Mouse (Mus musculus) erythroblast, adult 5-6 weeks (primary cell): ENCODE results near the gene Tubg2. TPM values are rescaled to one million over a fixed set of nuclear protein-coding genes. Genes with fewer than 3 reads are reported as not detected.

Source experiments
- ATAC-seq: replicated peaks from 2 replicates; pipeline ENCODE4 v1.8.0; 2016; ENCODE audit warnings: moderate number of reproducible peaks, mild to moderate bottlenecking, moderate TSS enrichment, inconsistent platforms; ENCODE audit not compliant: poor library complexity, low FRiP score, severe bottlenecking
- total RNA-seq, 2 experiments: library from RNA; stranded (forward) in 1 of 2; stranded (reverse) in 1 of 2; fragments of 150-400 nt in 1 of 2; fragments of 200-764, 138-1000 nt in 1 of 2; gene quantifications; 2 replicates each; pipeline versions ENCODE4 v1.2.3 to v1.2.4; 2015 to 2017; ENCODE audit warnings: low replicate concordance in 2 of 2

Tubg2 gene
- total RNA-seq, 2 experiments from 2014 or later: not detected

- no peak for ATAC-seq
Measured at GRCm38 (mm10) chr11:101190913-101191907, 35.5 kb downstream of the Tubg2 start.

DNA sequence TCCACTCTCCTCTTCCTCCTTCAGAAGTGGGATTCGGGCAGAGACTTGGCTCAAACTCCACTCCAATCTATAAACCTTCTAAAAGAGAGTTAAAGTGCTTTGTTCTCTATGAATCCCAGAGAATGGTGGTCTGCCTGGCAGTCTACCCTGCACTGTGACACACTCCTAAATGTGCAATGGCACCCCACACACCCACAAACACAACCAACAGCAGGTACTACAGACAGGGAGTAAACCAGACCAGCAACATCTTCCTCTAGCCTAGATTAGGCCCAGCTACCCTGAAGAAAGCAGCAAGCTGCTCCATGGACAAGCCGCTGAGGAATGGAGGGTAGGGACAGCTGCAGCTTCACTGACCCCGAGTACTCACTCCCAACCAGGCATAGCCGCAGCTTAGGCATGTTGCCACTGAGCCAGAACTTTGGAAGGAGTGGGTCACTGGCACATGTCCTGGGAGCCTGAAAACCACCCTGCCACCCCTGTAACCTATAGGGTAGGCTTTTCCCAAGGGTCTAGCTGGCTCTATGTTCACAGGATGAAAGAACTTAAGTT lies 36.3 kb downstream of the Tubg2 start:
- no peak for ATAC-seq

GRCm38 (mm10) chr11:101192646-101193045 lies 36.9 kb downstream of the Tubg2 start:
- ATAC-seq: no peak

DNA sequence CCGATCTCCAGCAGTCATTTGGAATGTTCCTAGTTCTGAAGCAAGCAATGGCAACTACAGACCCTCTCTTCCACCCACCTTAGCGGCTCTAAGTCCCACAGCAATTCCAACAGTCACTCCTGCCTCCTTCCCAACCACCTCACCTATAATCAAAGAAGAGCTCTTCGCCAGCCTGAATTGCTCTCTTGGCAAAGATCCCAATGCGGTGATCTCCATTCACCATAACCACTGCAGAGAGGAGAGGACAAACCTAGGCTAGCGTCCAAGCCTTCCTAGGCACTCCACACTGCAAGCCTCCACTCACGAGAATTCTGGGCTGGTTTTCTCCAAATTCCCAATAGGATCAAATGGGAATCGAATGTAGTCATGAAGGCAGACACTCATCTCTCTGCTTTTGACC lies 37.4 kb downstream of the Tubg2 start:
- no peak for ATAC-seq

DNA sequence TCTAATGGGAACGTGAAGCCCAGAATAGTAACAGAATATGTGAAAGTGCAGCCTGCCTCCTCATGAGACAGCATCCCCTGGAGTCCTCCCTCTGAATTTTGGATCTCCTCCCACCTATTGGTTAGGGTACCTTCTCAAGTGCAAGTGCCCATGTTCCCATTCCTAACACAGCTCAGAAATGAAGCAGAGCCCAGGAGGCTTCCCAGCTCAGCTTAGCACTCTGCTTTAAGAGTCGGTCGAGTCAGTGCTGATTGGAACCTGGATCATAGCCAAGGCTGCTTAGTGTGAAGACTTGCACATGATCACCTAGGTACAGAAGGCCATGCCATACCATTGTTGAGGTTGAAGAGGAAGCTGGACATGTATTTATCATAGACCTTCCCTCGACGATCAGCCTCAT lies 38.4 kb downstream of the Tubg2 start:
- no peak for ATAC-seq

DNA sequence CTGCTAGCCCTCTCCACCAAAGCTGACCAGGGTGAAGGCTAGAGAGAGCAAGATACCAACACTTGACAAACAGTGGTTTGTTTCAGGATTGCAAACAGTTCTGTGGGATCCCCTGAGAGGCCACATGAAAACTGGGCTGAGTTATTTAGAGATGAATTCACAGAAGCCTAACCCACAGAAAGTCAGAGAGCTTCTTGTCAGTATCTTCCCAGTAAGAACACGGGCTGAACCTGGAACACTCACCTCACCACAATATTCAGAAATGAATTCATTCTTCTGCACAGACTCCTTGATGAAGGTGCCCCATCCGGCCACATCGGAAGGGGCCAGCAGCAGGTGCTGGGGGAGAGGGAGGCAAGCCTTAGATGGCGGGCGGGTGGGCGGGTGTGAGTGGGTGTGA lies 38.9 kb downstream of the Tubg2 start:
- no peak for ATAC-seq

GRCm38 (mm10) chr11:101195101-101195500 lies 39.4 kb downstream of the Tubg2 start:
- no peak for ATAC-seq

GRCm38 (mm10) chr11:101195571-101195970 lies 39.9 kb downstream of the Tubg2 start:
- ATAC-seq: no peak

- ATAC-seq: no peak
Measured at GRCm38 (mm10) chr11:101196175-101196574, 40.5 kb downstream of the Tubg2 start.

DNA sequence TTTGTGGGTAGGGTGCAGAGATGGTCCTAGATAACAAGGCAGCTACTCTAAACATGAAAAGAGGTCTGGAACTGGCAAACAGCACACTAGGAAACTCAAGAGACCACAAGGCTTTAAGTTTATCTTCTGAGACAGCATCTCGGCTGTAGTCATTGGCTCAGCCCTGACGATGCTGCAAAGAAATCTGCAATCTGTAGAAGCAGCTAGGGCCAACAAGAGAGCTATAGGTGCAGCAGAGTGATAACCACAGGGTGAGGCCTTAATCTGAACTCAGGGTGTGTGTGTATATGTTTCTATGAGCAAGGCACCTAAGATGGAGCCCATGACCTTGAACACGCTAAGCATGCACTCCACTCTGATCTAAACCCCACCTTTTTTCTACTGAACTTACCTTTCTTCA lies 43.8 kb downstream of the Tubg2 start:
- ATAC-seq: peak; percentile 48; the same call in 1 of the 2 replicates

- ATAC-seq: peak; percentile 71; the same call in 1 of the 2 replicates
Measured at GRCm38 (mm10) chr11:101200986-101201385, 45.3 kb downstream of the Tubg2 start.

Other genes with a start within 250 kb of the Tubg2 start
- gene Stat3, start 216.4 kb upstream of the Tubg2 start, total RNA-seq (2015; ENCODE audit: low replicate concordance): 16.7 and 43.4 TPM in 2 replicates
- gene Stat3, start 216.4 kb upstream of the Tubg2 start, total RNA-seq (2017; ENCODE audit: low replicate concordance): 37.8 and 51.4 TPM in 2 replicates
- gene Cavin1, start 185.0 kb upstream of the Tubg2 start, total RNA-seq (2015; ENCODE audit: low replicate concordance): 0.63 TPM in 1 of 2 replicates, not detected in the other
- 1.1 TPM in 1 of 2 replicates, not detected in the other for gene Cavin1, start 185.0 kb upstream of the Tubg2 start, total RNA-seq (2017; ENCODE audit: low replicate concordance)
- 487 and 539 TPM in 2 replicates for gene Atp6v0a1, start 146.5 kb upstream of the Tubg2 start, total RNA-seq (2015; ENCODE audit: low replicate concordance)
- 528 and 748 TPM in 2 replicates for gene Atp6v0a1, start 146.5 kb upstream of the Tubg2 start, total RNA-seq (2017; ENCODE audit: low replicate concordance)
- 3.1 and 3.7 TPM in 2 replicates for gene Naglu, start 85.9 kb upstream of the Tubg2 start, total RNA-seq (2015; ENCODE audit: low replicate concordance)
- gene Naglu, start 85.9 kb upstream of the Tubg2 start, total RNA-seq (2017; ENCODE audit: low replicate concordance): 2.0 and 2.8 TPM in 2 replicates
- 2.1 TPM in 1 of 2 replicates, not detected in the other for gene Hsd17b1, start 77.5 kb upstream of the Tubg2 start, total RNA-seq (2015; ENCODE audit: low replicate concordance)
- 1.9 TPM in 1 of 2 replicates, not detected in the other for gene Hsd17b1, start 77.5 kb upstream of the Tubg2 start, total RNA-seq (2017; ENCODE audit: low replicate concordance)
- gene Coasy, start 73.3 kb upstream of the Tubg2 start, total RNA-seq (2015; ENCODE audit: low replicate concordance): 6.7 and 7.5 TPM in 2 replicates
- gene Coasy, start 73.3 kb upstream of the Tubg2 start, total RNA-seq (2017; ENCODE audit: low replicate concordance): 3.8 and 9.6 TPM in 2 replicates
- gene Mlx, start 68.6 kb upstream of the Tubg2 start, total RNA-seq (2015; ENCODE audit: low replicate concordance): 20.5 and 26.9 TPM in 2 replicates
- 18.4 and 23.7 TPM in 2 replicates for gene Mlx, start 68.6 kb upstream of the Tubg2 start, total RNA-seq (2017; ENCODE audit: low replicate concordance)
- gene Psmc3ip, start 60.5 kb upstream of the Tubg2 start, total RNA-seq (2015; ENCODE audit: low replicate concordance): 2.7 and 4.4 TPM in 2 replicates
- gene Psmc3ip, start 60.5 kb upstream of the Tubg2 start, total RNA-seq (2017; ENCODE audit: low replicate concordance): 4.1 and 13.7 TPM in 2 replicates
- gene Retreg3, start 36.0 kb upstream of the Tubg2 start, total RNA-seq (2015; ENCODE audit: low replicate concordance): 35.7 and 40.3 TPM in 2 replicates
- 88.4 and 93.1 TPM in 2 replicates for gene Retreg3, start 36.0 kb upstream of the Tubg2 start, total RNA-seq (2017; ENCODE audit: low replicate concordance)
- 5.6 and 12.5 TPM in 2 replicates for gene Tubg1, start 36.0 kb upstream of the Tubg2 start, total RNA-seq (2015; ENCODE audit: low replicate concordance)
- 8.2 and 10.5 TPM in 2 replicates for gene Tubg1, start 36.0 kb upstream of the Tubg2 start, total RNA-seq (2017; ENCODE audit: low replicate concordance)
- gene Cntnap1, start 14.6 kb downstream of the Tubg2 start, total RNA-seq (2015; ENCODE audit: low replicate concordance): 0.58 and 0.63 TPM in 2 replicates
- 0.17 TPM in 1 of 2 replicates, not detected in the other for gene Cntnap1, start 14.6 kb downstream of the Tubg2 start, total RNA-seq (2017; ENCODE audit: low replicate concordance)
- gene Plekhh3, start 15.4 kb downstream of the Tubg2 start, total RNA-seq (2015; ENCODE audit: low replicate concordance): not detected in 2 replicates
- gene Plekhh3, start 15.4 kb downstream of the Tubg2 start, total RNA-seq (2017; ENCODE audit: low replicate concordance): 1.1 TPM in 1 of 2 replicates, not detected in the other
- gene Ccr10, start 19.5 kb downstream of the Tubg2 start, total RNA-seq (2015; ENCODE audit: low replicate concordance): 0.63 TPM in 1 of 2 replicates, not detected in the other
- gene Ccr10, start 19.5 kb downstream of the Tubg2 start, total RNA-seq (2017; ENCODE audit: low replicate concordance): not detected in 2 replicates
- gene Ezh1, start 70.6 kb downstream of the Tubg2 start, total RNA-seq (2015; ENCODE audit: low replicate concordance): 161 and 177 TPM in 2 replicates
- gene Ezh1, start 70.6 kb downstream of the Tubg2 start, total RNA-seq (2017; ENCODE audit: low replicate concordance): 208 and 251 TPM in 2 replicates
- 2.7 TPM in 1 of 2 replicates, not detected in the other for gene Ramp2, start 90.1 kb downstream of the Tubg2 start, total RNA-seq (2015; ENCODE audit: low replicate concordance)
- not detected in 2 replicates for gene Ramp2, start 90.1 kb downstream of the Tubg2 start, total RNA-seq (2017; ENCODE audit: low replicate concordance)
- gene Vps25, start 97.8 kb downstream of the Tubg2 start, total RNA-seq (2015; ENCODE audit: low replicate concordance): 83.8 and 91.5 TPM in 2 replicates
- 25.0 and 31.3 TPM in 2 replicates for gene Vps25, start 97.8 kb downstream of the Tubg2 start, total RNA-seq (2017; ENCODE audit: low replicate concordance)
- 2.3 and 17.7 TPM in 2 replicates for gene Wnk4, start 104.7 kb downstream of the Tubg2 start, total RNA-seq (2015; ENCODE audit: low replicate concordance)
- 1.5 and 6.0 TPM in 2 replicates for gene Wnk4, start 104.7 kb downstream of the Tubg2 start, total RNA-seq (2017; ENCODE audit: low replicate concordance)
- gene Cntd1, start 123.1 kb downstream of the Tubg2 start, total RNA-seq (2015; ENCODE audit: low replicate concordance): 0.96 TPM in 1 of 2 replicates, not detected in the other
- 2.2 and 5.4 TPM in 2 replicates for gene Cntd1, start 123.1 kb downstream of the Tubg2 start, total RNA-seq (2017; ENCODE audit: low replicate concordance)
- 12.3 and 29.8 TPM in 2 replicates for gene Coa3, start 123.2 kb downstream of the Tubg2 start, total RNA-seq (2015; ENCODE audit: low replicate concordance)
- 5.3 and 10.6 TPM in 2 replicates for gene Coa3, start 123.2 kb downstream of the Tubg2 start, total RNA-seq (2017; ENCODE audit: low replicate concordance)
- 98.0 and 105 TPM in 2 replicates for gene Becn1, start 146.4 kb downstream of the Tubg2 start, total RNA-seq (2015; ENCODE audit: low replicate concordance)
- gene Becn1, start 146.4 kb downstream of the Tubg2 start, total RNA-seq (2017; ENCODE audit: low replicate concordance): 362 and 618 TPM in 2 replicates
- gene Psme3, start 160.3 kb downstream of the Tubg2 start, total RNA-seq (2015; ENCODE audit: low replicate concordance): 797 and 835 TPM in 2 replicates
- 707 and 918 TPM in 2 replicates for gene Psme3, start 160.3 kb downstream of the Tubg2 start, total RNA-seq (2017; ENCODE audit: low replicate concordance)
- 47.1 and 65.0 TPM in 2 replicates for gene Aoc2, start 169.2 kb downstream of the Tubg2 start, total RNA-seq (2015; ENCODE audit: low replicate concordance)
- gene Aoc2, start 169.2 kb downstream of the Tubg2 start, total RNA-seq (2017; ENCODE audit: low replicate concordance): 44.1 and 45.0 TPM in 2 replicates
- 4.0 and 6.9 TPM in 2 replicates for gene Aoc3, start 174.7 kb downstream of the Tubg2 start, total RNA-seq (2015; ENCODE audit: low replicate concordance)
- 2.9 and 6.6 TPM in 2 replicates for gene Aoc3, start 174.7 kb downstream of the Tubg2 start, total RNA-seq (2017; ENCODE audit: low replicate concordance)
- not detected in 2 replicates for gene G6pc, start 211.7 kb downstream of the Tubg2 start, total RNA-seq (2015; ENCODE audit: low replicate concordance)
- 0.70 TPM in 1 of 2 replicates, not detected in the other for gene G6pc, start 211.7 kb downstream of the Tubg2 start, total RNA-seq (2017; ENCODE audit: low replicate concordance)